Mouse (Mus musculus): ENCODE data around the gene Olfr380. TPM values are rescaled to one million over a fixed set of nuclear protein-coding genes. Genes with fewer than 3 reads are reported as not detected.

The Olfr380 gene
- not detected for total RNA-seq (2021)

- intact Hi-C loops (cut with DNase I): no loop called here
- no peak for DNase-seq
These were observed at the start of gene Olfr380 for GRCm38 (mm10) chr11:73457408-73457807. Gene Olfr380 (minus strand): TSS chr11:73457508.

- intact Hi-C loops (cut with DNase I): no loop called here
- no peak for DNase-seq
These were observed 34.2 kb upstream of the Olfr380 start, which contains the start of gene Olfr381 for GRCm38 (mm10) chr11:73491503-73491902. Gene Olfr381 (minus strand): TSS chr11:73491603.

GRCm38 (mm10) chr11:73428377-73428776, 28.9 kb downstream of the Olfr380 start, which contains the start of gene Olfr378:
Gene Olfr378 (minus strand): TSS chr11:73428477.
- intact Hi-C loops (cut with DNase I): no loop called here

More at GRCm38 (mm10) chr11:73428377-73428776, 28.9 kb downstream of the Olfr380 start, which contains the start of gene Olfr378:
- DNase-seq: no peak

Other genes starting within 250 kb of the Olfr380 start
- gene Trpv1, start 223.2 kb downstream of the Olfr380 start, total RNA-seq (2021): not detected
- under 1 TPM; 0.05 to 0.20 TPM for gene Trpv3, start 190.1 kb downstream of the Olfr380 start, total RNA-seq (2021)
- 1 to 10 TPM in 1 of 2 experiments, under 1 TPM in 1; 0.72 to 3.3 TPM for gene Aspa, start 127.9 kb downstream of the Olfr380 start, total RNA-seq (2021)
- gene Gm49340, start 127.8 kb downstream of the Olfr380 start, total RNA-seq (2021): not detected
- gene Spata22, start 127.8 kb downstream of the Olfr380 start, total RNA-seq (2021): not detected
- not detected for gene Olfr20, start 106.7 kb downstream of the Olfr380 start, total RNA-seq (2021)
- gene Olfr376, start 86.3 kb downstream of the Olfr380 start, total RNA-seq (2021): not detected
- not detected for gene Olfr1, start 57.9 kb downstream of the Olfr380 start, total RNA-seq (2021)
- not detected for gene Olfr378, start 29.0 kb downstream of the Olfr380 start, total RNA-seq (2021)
- not detected for gene Olfr381, start 34.1 kb upstream of the Olfr380 start, total RNA-seq (2021)
- not detected for gene Olfr382, start 59.7 kb upstream of the Olfr380 start, total RNA-seq (2021)
- not detected for gene Olfr385, start 135.5 kb upstream of the Olfr380 start, total RNA-seq (2021)
- gene Olfr384, start 141.1 kb upstream of the Olfr380 start, total RNA-seq (2021): not detected
- gene Zfp735, start 231.3 kb upstream of the Olfr380 start, total RNA-seq (2021): not detected